Mouse (Mus musculus): ENCODE measurements around the gene Olfr1099.

Gene Olfr1099

DNA sequence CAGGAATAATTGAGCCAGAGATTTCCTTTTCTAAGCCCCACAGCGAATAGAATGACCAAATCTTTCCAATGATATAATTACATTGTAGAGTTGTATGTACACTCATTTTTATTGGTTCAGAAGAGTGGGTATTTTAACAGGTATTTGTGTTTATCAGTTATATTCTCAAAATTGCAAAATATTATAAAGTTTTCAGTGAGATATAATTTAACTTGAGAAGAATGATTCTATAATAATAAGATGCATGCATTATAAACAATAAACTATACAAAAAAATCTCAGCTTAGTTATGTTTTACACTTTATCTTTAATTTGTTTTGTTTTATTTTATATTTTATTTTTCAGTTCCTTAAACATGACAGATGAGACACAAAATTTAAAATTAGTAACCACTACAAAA, at the start of gene Olfr1099:
Gene Olfr1099 (minus strand): TSS at position 101 of the 400 bp plus-strand sequence.
- DNase-seq (ENCODE audit: low spot score in 2 of 2): no peak

DNA sequence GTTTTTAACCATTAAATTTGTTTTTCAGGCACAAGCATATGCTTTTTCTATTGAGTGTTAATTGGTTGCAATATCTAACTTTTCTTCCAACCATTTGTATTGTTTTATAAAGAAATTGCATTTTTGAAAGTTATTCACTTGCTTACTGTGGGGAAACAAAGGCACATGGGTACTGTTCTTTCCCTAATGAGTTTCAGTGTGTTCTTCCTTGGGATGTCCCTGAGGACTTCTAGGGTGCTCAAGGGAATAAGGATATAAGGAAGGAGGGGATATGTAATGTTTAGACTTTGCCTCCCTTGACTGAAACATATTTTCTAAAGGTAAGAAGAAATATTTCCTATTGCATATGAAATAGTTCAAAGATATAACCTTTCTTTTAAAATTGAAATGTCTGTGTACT, 37.6 kb upstream of the Olfr1099 start, which contains the start of gene Olfr1102:
Gene Olfr1102 (plus strand): TSS at position 301 of the 400 bp plus-strand sequence.
- no peak for DNase-seq (ENCODE audit: low spot score in 2 of 2)

DNA sequence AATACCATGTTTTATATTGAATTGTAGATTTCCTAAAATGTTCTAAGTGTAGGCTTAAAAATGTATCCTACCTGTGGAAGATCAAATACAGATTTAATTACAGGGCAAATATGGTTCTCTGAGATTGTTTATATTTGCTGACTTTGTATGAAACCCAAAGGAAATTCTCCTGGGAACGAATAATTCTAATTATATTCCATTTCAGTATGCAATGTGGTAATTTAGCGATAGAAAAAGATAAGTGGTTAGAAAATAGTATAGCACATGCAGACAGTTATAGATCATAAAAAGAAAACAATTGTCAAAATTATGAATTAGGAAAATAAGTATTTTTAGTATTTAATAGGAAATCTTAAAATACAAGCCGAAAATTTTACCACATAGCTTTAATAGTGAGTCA, 30.6 kb upstream of the Olfr1099 start, which contains the start of gene Olfr1101:
Gene Olfr1101 (minus strand): TSS at position 101 of the 400 bp plus-strand sequence.
- DNase-seq (ENCODE audit: low spot score in 2 of 2): no peak

DNA sequence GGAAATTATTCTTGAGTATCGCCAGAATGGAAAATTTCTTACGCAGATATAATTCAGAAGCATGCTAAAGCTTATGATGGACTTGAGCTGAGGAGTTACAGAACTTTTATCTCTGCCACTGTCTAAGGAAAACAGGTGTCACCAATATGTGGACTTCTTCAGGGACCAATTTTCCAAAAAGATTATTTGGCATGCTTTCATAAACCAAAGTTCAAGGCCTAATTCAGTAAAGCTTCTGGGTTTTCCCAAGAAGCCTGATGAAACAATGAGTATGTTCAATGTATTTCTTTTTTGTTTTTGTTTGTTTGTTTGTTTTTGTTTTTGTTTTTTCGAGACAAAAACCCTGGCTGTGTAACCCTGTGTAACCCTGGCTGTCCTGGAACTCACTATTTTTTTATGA, 19.4 kb upstream of the Olfr1099 start, which contains the start of gene Olfr1100:
Gene Olfr1100 (minus strand): TSS at position 101 of the 400 bp plus-strand sequence.
- no peak for DNase-seq (ENCODE audit: low spot score in 2 of 2)

DNA sequence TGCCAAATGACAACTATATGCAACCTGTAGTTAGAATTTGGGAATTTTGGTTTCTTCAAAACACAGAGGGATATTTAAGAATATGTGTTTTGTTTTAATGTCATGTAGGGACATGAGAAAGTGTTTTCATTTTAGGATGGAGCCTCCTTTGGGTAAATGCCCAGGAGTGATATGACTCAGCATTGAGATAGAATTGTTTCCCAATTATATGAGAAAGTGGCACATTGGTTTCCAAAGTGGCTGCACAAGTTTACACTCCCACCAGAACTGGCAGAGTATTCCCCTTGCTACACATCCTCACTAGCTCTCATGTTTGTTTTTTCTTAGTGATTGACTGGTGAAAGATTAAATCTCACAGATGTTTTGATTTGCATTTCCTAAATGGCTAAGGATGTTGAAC, 33.9 kb downstream of the Olfr1099 start:
- no peak for DNase-seq (ENCODE audit: low spot score in 2 of 2)

DNA sequence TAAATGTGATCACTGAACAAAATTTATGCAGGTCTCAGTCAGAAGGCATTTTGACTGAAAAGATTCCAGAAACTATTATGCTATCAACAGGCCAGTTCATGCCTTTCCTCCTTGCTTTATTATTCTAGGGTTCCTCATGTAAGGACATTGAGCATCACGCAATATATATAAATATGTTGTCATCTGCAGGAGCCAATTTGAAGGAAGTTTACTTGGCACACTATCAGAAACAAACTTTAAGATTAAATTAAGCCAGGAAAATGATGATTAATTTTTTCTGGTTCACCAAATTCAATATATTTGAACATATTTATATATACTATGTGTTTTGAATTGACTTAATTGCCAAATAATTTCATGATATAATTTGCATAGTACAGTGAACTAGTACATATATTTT, 36.0 kb downstream of the Olfr1099 start, which contains the start of gene Olfr1098:
Gene Olfr1098 (minus strand): TSS at position 101 of the 400 bp plus-strand sequence.
- DNase-seq (ENCODE audit: low spot score in 2 of 2): no peak

DNA sequence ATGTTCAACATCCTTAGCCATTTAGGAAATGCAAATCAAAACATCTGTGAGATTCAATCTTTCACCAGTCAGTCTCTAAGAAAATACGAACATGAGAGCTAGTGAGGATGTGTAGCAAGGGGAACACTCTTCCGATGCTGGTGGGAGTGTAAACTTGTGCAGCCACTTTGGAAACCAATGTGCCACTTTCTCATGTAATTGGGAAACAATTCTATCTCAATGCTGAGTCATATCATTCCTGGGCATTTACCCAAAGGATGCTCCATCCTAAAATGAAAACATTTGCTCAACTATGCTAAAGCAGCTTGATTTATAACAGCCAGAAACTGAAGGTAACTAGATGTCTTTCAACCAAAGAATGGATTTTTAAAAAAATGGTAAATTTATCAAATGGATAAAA, 54.8 kb downstream of the Olfr1099 start:
- DNase-seq (ENCODE audit: low spot score in 2 of 2): no peak
